Mouse (Mus musculus) forebrain, embryonic 10.5 days (tissue): ENCODE measurements around the gene Slc45a3. TPM values are rescaled to one million over a fixed set of nuclear protein-coding genes. Genes with fewer than 3 reads are reported as not detected.

Experiments
- DNase-seq: peaks from one replicate; pipeline ENCODE4 v3.0.0-alpha.2; 2017; ENCODE audit warnings: low spot score; ENCODE audit errors: extremely low spot score
- H3K27ac ChIP-seq: fragments of 300-500 bp; sonication (generic); 2 replicates; pipeline ENCODE4 v1.5.1; 2016; ENCODE audit warnings: mild to moderate bottlenecking
- H3K27me3 ChIP-seq: fragments of 300-500 bp; sonication (generic); 2 replicates; pipeline ENCODE4 v1.6.1; 2016; ENCODE audit warnings: mild to moderate bottlenecking; ENCODE audit not compliant: poor library complexity, severe bottlenecking
- H3K36me3 ChIP-seq: fragments of 300-500 bp; sonication (generic); replicated peaks from 2 replicates; pipeline ENCODE4 v1.6.1; 2016; ENCODE audit warnings: mild to moderate bottlenecking, moderate library complexity
- H3K4me1 ChIP-seq: fragments of 300-500 bp; sonication (generic); 2 replicates; pipeline ENCODE4 v1.6.1; 2016
- H3K4me3 ChIP-seq: fragments of 300-500 bp; sonication (generic); 2 replicates; pipeline ENCODE4 v1.5.1; 2016; ENCODE audit warnings: mild to moderate bottlenecking, moderate library complexity
- H3K9me3 ChIP-seq: fragments of 300-500 bp; sonication (generic); 2 replicates; pipeline ENCODE4 v1.6.1; 2016; ENCODE audit warnings: mild to moderate bottlenecking, moderate library complexity
- WGBS: fragments of 180-500 bp; shearing (Covaris S2); methylation state at CpG from one replicate; pipeline ENCODE4 v1.1.7; 2016; 5-methylcytosine and 5-hydroxymethylcytosine counted together
- polyA plus RNA-seq: library from polyadenylated mRNA; unstranded; fragments of >200 nt; fragmentation: Nextera tagmentation; extraction: Ambion mirVana; gene quantifications from 2 replicates; pipeline ENCODE4 v1.2.1, GENCODE M21; 2016

The Slc45a3 gene
- 9.0 and 9.3 TPM in 2 replicates for polyA plus RNA-seq

DNA sequence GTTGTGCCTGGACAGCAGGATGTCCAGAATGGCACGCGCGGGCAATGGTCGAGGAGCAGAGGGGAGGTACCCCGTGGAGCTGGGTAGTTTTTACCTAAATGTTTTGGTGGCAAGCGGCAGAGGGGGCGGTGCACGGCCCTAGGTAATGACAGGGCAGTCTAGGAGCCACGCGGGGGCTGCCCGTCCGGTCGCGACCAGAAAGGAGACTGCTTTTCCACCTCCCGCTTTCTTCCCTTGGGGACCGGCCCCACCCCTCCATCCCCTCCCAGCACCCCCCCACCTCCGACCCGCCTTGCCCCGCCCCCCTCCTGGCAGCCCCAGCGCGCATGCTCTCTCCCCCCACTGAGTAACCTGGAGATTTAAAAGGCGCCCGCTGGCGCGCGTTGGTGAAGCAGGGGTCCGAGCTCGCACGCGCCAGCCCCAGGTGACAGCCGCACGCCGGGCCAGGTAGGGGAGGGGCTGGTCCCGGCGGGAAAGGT is at the start of gene Slc45a3:
Slc45a3 (plus strand) TSS at position 362 of the 479 bp plus-strand sequence.
- peaks cover 64% of the 10 kb centered on the region for H3K4me1 ChIP-seq
- H3K4me3 ChIP-seq: peak within 1 kb of the TSS; percentile 96
- H3K9me3 ChIP-seq: no peaks in the 10 kb centered on the region
- H3K27ac ChIP-seq: peak within 1 kb of the TSS; percentile 93
- H3K27me3 ChIP-seq: peaks cover 85% of the 10 kb centered on the region
- peak; percentile 63 for DNase-seq
- under 1% methylated on average over 35 of the region's 35 CpGs for WGBS
- H3K36me3 ChIP-seq: no peaks in the 10 kb centered on the region

DNA sequence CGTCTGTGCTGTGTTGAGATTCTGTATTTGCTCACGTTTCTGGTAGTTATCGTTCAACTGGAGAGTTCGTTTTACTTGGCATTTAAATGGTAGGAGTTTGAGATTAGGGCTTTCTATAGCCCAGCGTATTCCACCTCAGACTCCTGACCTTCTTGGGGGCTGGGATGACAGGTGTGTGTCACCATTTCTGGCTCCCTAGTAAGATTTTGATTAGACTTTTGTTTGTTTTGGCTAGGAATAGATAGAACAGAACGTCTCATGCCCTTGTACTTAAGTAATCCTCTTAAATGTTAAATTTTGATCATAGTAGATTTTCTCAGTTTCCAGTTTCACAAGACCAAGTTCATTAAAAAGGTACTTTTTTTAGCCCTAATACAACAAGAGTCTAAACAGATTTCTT is 45.1 kb upstream of the Slc45a3 start:
- WGBS: 91% methylated on average over 6 of the region's 6 CpGs
- Histone ChIP-seq H3K9me3 (no peaks in the 10 kb centered on the region), H3K36me3 (peaks cover 96% of the 10 kb centered on the region), H3K4me3 (no peak overlapping the region), H3K27me3 (no peaks in the 10 kb centered on the region), H3K4me1 (peaks cover 15% of the 10 kb centered on the region; the same call in 1 of the 2 replicates), H3K27ac (no peak overlapping the region)
- DNase-seq: no peak

DNA sequence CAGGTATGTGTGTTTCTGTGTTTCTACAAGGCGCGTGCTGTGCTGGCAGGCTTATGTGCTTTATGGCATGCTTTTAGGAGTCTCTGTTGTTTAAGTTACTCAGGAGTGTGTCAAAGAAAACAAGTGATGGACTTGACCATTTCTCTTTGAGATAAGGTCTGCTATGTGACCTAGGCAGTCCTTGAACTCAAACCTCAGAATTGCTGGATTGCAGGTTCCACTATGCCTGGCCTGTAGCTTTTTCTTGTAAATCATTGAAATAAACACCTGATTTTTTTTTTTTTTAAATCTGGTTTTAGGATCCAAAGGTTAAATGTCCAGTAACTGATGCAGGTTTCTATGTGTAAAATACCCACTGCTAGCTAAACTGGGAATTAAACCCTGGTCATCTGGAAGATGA is 43.7 kb upstream of the Slc45a3 start:
- Histone ChIP-seq H3K4me1 (peaks cover 15% of the 10 kb centered on the region; the same call in 1 of the 2 replicates), H3K27ac (no peak overlapping the region), H3K4me3 (no peak overlapping the region), H3K27me3 (no peaks in the 10 kb centered on the region), H3K36me3 (peaks cover 99% of the 10 kb centered on the region), H3K9me3 (no peaks in the 10 kb centered on the region)
- DNase-seq: no peak
- 99% methylated on average over 2 of the region's 2 CpGs for WGBS

DNA sequence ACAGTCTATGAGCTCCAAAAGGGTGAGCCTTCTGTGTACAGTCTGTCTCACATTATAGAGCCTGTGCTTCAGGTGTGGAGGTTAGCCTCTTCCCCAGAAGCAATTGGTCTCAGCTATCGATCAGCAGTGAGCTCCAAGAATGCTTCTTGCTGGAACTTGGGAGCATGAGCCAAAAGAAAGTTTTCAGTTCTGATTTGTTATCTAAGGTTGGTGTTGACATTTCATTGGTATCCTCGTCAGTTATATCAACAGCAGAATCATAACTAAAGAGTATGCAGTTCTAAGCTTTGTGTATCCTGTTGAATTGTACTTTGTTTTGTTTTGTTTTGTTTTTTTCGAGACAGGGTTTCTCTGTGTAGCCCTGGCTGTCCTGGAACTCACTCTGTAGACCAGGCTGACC is 40.7 kb upstream of the Slc45a3 start:
- Histone ChIP-seq H3K9me3 (no peaks in the 10 kb centered on the region), H3K27ac (no peak overlapping the region), H3K27me3 (no peaks in the 10 kb centered on the region), H3K4me1 (no peaks in the 10 kb centered on the region), H3K36me3 (peaks cover 100% of the 10 kb centered on the region), H3K4me3 (no peak overlapping the region)
- 96% methylated on average over 3 of the region's 3 CpGs for WGBS
- DNase-seq: no peak

DNA sequence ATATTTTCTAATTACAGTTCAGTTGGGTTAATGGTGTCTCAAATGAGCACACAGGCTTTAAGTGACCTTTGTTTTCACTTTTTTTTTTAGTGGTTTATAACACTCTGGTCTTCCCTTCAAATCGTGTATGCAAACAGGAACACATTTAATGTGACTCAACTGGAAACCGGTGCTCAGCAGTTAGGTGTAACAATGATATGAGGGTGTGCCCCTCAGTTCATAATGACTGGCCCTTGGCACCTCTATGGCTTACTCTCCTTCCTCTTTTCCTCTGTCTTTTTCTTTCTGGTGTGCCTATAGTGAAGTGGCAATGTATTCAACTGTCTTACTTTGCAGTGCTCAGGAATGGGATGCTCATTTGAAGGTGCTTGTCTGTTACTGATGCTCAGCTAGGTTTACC is 29.3 kb upstream of the Slc45a3 start:
- no peaks in the 10 kb centered on the region for H3K9me3 ChIP-seq
- peaks cover 92% of the 10 kb centered on the region for H3K36me3 ChIP-seq

DNA sequence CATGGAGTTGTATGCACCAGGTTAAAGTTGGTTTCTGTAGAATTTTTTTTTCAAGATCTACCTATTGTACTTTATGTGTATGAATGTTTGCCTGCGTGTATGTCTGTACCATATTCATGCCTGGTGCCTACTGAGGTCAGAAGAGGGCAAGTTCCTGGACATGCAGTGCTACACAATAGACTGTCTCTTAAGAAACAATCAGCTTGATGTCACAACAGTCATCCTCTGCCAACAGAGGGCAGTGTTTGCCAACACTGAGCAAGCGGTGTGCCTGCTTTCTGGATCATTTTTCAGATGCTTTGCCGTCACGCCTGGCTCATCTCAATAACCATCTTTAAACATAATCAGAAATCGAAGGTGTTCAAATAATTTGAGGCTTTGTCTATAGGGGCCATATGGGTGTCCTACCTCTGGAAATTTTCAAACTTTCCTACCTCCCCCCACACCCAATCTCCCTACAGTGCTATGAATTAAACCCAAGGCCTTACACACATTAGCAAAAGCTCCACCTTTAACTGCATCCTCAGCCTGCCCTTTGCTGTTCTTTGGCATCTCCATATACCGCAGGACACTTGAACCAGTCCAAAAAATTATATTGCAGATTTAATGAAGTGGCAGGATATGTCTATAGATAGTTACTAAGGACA is 25.0 kb upstream of the Slc45a3 start:
- no peak overlapping the region for H3K27ac ChIP-seq
- no peaks in the 10 kb centered on the region for H3K27me3 ChIP-seq
- peaks cover 58% of the 10 kb centered on the region for H3K36me3 ChIP-seq
- no peaks in the 10 kb centered on the region for H3K9me3 ChIP-seq
- H3K4me3 ChIP-seq: no peak overlapping the region
- peak; percentile 39 for DNase-seq
- H3K4me1 ChIP-seq: peaks cover 7% of the 10 kb centered on the region; the same call in 1 of the 2 replicates
- 69% methylated on average over 6 of the region's 6 CpGs for WGBS

More for the DNA sequence above, 29.3 kb upstream of the Slc45a3 start:
- DNase-seq: no peak
- Histone ChIP-seq H3K27ac (no peak overlapping the region), H3K4me3 (no peak overlapping the region), H3K4me1 (no peaks in the 10 kb centered on the region), H3K27me3 (no peaks in the 10 kb centered on the region)
- 96% methylated on average over 2 of the region's 2 CpGs for WGBS

DNA sequence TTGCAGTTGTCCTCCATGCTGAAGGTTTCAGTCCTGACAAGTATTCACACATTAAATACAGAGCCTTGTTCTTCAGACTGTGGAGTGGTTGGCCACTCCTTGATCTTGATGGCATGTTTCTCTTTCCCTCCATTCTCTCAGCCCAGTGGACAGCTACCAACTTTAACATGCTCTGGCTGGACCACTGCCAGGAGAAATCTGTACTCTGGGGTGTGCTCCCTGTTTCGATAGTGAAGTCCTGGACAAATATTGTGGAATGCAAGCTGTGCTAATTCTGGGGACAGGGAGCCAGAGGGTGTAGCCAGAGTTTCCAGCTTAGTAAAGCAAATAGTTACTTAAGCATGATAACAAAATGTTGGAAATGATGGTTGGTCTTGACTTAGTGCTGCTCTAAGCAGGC is 24.0 kb upstream of the Slc45a3 start:
- Histone ChIP-seq H3K36me3 (peaks cover 48% of the 10 kb centered on the region), H3K27me3 (no peaks in the 10 kb centered on the region), H3K9me3 (no peaks in the 10 kb centered on the region), H3K4me1 (peaks cover 7% of the 10 kb centered on the region; the same call in 1 of the 2 replicates), H3K4me3 (no peak overlapping the region), H3K27ac (no peak overlapping the region)
- WGBS: 98% methylated on average over 1 of the region's 1 CpGs
- DNase-seq: no peak

DNA sequence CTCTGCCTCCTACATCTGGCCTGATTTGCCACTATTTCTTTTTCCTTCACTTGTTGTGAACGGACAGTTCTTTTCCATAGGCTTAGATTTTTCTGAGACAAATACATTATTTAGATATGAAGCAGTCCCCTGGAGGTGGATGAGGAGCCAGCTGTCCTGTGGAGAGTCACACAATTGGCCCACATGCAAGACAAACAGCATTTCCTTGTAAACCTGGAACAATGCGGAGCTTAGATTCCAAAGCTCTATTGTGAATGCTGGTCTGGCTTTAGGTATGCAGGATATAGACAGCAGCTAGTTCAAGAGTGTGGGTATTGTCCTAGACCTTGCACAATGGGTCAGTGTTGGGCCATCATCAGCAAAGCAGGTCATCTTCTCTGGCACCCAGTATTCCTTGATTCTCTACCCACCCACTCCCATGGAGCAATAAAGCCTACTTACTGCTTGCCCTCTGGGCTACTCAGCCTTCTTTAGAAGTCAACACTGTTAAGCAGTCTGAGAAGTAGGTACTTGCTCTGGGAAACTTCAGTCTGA is 22.0 kb upstream of the Slc45a3 start:
- Histone ChIP-seq H3K4me3 (no peak overlapping the region), H3K27ac (no peak overlapping the region), H3K27me3 (no peaks in the 10 kb centered on the region), H3K36me3 (peaks cover 28% of the 10 kb centered on the region), H3K4me1 (peaks cover 7% of the 10 kb centered on the region; the same call in 1 of the 2 replicates), H3K9me3 (no peaks in the 10 kb centered on the region)
- DNase-seq: no peak
- 73% methylated on average over 2 of the region's 2 CpGs for WGBS

DNA sequence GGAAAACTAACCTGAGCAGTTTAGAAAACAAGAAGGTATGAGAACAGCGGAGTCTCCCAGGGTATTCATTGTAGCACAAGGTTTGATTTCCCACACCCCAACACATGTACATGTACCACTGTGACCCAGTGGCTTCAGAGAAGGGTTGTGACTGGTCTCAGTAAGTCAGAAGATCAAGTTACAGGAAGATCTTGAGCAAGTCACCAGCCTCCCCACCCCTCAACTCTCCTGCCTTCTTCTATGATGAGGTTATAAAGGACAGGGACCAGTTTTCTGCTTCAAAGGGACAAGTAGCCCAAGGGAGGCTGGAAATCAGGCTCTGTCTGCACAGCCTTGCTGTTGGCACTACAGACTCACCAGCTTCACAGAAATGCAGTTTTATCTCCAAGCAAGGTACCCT is 21.3 kb upstream of the Slc45a3 start:
- Histone ChIP-seq H3K27ac (no peak overlapping the region), H3K27me3 (no peaks in the 10 kb centered on the region), H3K9me3 (no peaks in the 10 kb centered on the region), H3K4me1 (peaks cover 7% of the 10 kb centered on the region; the same call in 1 of the 2 replicates), H3K4me3 (no peak overlapping the region), H3K36me3 (peaks cover 26% of the 10 kb centered on the region)
- no peak for DNase-seq
- WGBS: 98% methylated on average over 1 of the region's 1 CpGs

DNA sequence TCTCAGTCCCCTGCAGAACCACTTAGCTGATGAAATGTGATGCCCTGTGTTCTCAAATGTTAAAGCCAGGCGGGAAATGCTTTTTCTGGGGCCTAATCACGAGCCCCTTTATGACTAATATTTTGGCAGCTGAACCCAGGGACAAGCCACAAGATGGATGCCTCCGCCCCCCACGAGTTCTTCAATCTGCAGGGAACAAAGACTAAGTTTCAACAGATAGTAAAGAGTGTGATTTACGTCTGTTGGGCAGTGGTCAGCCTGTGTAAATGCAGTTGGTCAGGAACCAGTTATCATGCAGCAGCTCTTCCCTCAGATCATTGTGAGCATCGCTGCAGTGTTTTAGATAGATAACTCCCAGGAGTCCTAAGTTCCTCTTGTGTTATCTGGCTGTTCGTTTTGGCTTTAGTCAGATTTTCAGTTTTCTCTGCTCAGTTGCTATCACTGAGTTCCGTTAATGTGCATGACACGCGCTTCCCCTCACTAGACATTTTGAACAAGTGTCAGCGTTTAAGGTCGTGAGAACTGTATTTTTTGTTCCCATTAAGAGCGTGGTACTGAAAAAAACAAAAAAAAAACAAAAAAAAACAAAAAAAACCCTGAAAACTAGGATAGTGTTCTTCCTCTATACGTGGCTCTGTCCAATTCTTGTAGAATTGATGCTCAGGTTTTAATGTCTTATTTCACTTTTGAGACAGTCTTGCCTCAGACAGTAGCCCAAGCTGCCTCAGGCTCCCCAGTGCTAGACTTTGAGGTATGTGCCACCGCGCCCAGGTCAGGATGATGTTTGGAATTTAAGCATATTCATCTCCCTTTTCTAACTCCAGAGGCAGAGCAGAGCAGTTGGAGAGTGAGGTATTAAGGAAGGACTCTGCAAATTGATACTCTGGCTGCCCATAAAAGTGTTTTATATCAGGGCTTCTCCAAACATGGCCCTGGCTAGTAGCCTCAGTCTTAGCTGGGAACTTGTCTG is 19.9 kb upstream of the Slc45a3 start:
- peaks cover 14% of the 10 kb centered on the region for H3K4me1 ChIP-seq
- 87% methylated on average over 16 of the region's 16 CpGs for WGBS
- H3K9me3 ChIP-seq: no peaks in the 10 kb centered on the region
- no peak overlapping the region for H3K27ac ChIP-seq
- H3K36me3 ChIP-seq: peaks cover 15% of the 10 kb centered on the region
- no peak for DNase-seq
- no peak overlapping the region for H3K4me3 ChIP-seq
- no peaks in the 10 kb centered on the region for H3K27me3 ChIP-seq

DNA sequence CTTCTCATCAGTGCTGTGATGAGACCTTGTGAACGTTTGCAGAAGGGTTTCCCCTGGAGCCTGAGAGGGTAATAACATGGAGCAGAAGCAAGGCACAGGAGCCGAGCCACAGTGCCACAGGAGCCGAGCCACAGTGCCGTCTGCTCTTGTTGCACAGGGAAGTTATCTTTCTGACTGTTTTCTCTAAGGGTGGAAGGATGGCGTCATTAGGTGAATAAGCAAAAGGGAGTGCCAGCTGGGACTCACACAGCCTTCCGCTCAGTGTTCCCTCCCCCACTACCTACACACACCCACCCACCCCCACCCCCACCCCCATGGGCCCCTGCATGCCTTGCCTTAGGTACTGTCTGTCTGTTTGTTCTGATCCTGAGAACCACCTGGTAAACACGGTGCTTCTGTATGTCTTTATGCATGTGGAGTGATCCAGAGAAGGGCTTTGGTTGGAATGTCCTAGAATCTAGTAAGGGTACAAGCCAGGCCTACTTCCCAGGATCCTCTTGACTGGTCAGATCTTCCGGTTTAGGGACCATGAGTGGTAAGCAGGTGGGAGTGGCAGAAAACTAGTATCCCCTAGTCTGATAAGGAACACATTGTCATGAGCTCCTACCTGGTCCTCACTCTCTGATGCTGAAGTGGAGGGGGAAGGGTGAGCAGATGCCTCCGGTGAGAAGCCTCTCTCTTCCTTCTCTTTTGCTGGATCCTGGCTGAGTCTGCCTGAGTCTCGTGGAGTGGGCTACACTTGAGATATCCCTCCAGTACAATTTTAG is 16.9 kb upstream of the Slc45a3 start:
- DNase-seq: no peak
- H3K27me3 ChIP-seq: no peaks in the 10 kb centered on the region
- WGBS: 76% methylated on average over 10 of the region's 10 CpGs
- H3K9me3 ChIP-seq: no peaks in the 10 kb centered on the region
- no peak overlapping the region for H3K4me3 ChIP-seq
- no peak overlapping the region for H3K27ac ChIP-seq
- no peaks in the 10 kb centered on the region for H3K36me3 ChIP-seq
- peaks cover 14% of the 10 kb centered on the region for H3K4me1 ChIP-seq
